Mouse (Mus musculus): ENCODE data around the gene Slc2a13.

DNA sequence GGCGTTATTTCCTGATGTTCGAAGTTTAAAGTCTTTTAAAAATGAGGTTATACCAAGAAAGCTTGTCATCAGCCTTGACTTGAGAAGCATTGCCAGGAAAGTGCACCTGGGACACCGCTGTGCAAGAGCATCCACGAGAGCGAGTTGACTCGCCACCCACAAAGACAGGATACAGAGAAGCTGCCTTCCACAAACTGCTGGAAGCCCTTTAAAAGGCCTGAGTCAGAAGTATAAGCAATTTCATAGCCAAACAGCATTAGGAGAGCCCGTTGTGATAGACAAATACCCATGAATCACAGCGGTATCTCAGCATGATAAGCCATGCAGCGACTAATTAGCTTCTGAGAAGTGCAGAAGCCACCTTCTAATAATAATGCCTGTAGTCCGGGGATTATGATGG, 48.6 kb downstream of the Slc2a13 start:
- TF ChIP-seq POLR2A (IDR thresholded peaks at IDR 0.05; ENCODE audit: insufficient read depth, low read depth, low read length) = no peak
- no peak for TF ChIP-seq CTCF (IDR thresholded peaks at IDR 0.05; ENCODE audit: insufficient read depth, low read depth, low read length)

Data from olfactory bulb, adult 2 months (tissue).